Mouse (Mus musculus) liver, postnatal 0 days (tissue): ENCODE results near the gene Cth.

Source experiments
- CTCF ChIP-seq: sonication (generic); IDR thresholded peaks from 2 replicates; pipeline ENCODE4 v1.5.1; 2016; ENCODE audit warnings: antibody characterized with exemption, low read depth
- EP300 ChIP-seq: IDR thresholded peaks from 2 replicates; pipeline ENCODE4 v1.6.1; 2016; ENCODE audit warnings: antibody characterized with exemption, low read depth, mild to moderate bottlenecking

GRCm38 (mm10) chr3:157852806-157853205, 72.1 kb downstream of the Cth start:
- no peak for TF ChIP-seq CTCF
- no peak for TF ChIP-seq EP300
